ENCODE assay signal across 11 mouse cellular contexts in genomic region chr2:118790221-118790550, GRCm38 (mm10). TPM values are rescaled to one million over a fixed set of nuclear protein-coding genes. Genes with fewer than 3 reads are reported as not detected.
DNase-seq lines count a peak whose midpoint lies in the region; ATAC-seq and TF ChIP-seq lines count a peak whose summit lies in the region.
"Had no signal": no experiment of that assay in that cellular context is flagged by ENCODE, and none has a peak within 500 bp of the region (broad histone marks: within the 10 kb centered on the region; RNA-seq: fewer than 3 reads in every experiment).

No protein-coding gene starts in this region.

- H3K27ac ChIP-seq in heart, postnatal 0 days (ENCODE audit: low read depth): no peak overlapping the region
- no peak overlapping the region for H3K27ac ChIP-seq in embryonic facial prominence, embryonic 11.5 days (replicated peaks; ENCODE audit: low read depth, low read length)
- H3K27ac ChIP-seq in hindbrain, embryonic 16.5 days (ENCODE audit: low read depth, low read length): no peak overlapping the region
- no peak overlapping the region for H3K27ac ChIP-seq in midbrain, embryonic 14.5 days (replicated peaks; ENCODE audit: low read depth, low read length)

- WGBS in heart, postnatal 0 days: 55% methylated on average over 12 of the region's 12 CpGs
- WGBS in embryonic facial prominence, embryonic 11.5 days: 53% methylated on average over 12 of the region's 12 CpGs
- 51% methylated on average over 12 of the region's 12 CpGs for WGBS in hindbrain, embryonic 16.5 days
- 44% methylated on average over 12 of the region's 12 CpGs for WGBS in midbrain, embryonic 14.5 days

- no peak for TF ChIP-seq EP300 in heart, postnatal 0 days (IDR thresholded peaks at IDR 0.05; ENCODE audit: low read depth)

- peak overlapping the region; percentile 23 for H3K4me3 ChIP-seq in heart, postnatal 0 days (ENCODE audit: low read depth, low read length)
- H3K4me3 ChIP-seq in embryonic facial prominence, embryonic 11.5 days (ENCODE audit: low read depth, low read length): no peak overlapping the region
- H3K4me3 ChIP-seq in hindbrain, embryonic 16.5 days (ENCODE audit: low read length): no peak overlapping the region
- H3K4me3 ChIP-seq in midbrain, embryonic 14.5 days (replicated peaks; ENCODE audit: low read depth, low read length): no peak overlapping the region

- no peaks in the 10 kb centered on the region for H3K27me3 ChIP-seq in heart, postnatal 0 days (ENCODE audit: control insufficient read depth, insufficient read depth, low read length)
- H3K27me3 ChIP-seq in embryonic facial prominence, embryonic 11.5 days (ENCODE audit: control insufficient read depth, insufficient read depth, low read length): no peaks in the 10 kb centered on the region
- no peaks in the 10 kb centered on the region for H3K27me3 ChIP-seq in hindbrain, embryonic 16.5 days (replicated peaks; ENCODE audit: control insufficient read depth, insufficient read depth, low read length)
- H3K27me3 ChIP-seq in midbrain, embryonic 14.5 days (ENCODE audit: control insufficient read depth, insufficient read depth, low read length): no peaks in the 10 kb centered on the region

- peaks cover 7% of the 10 kb centered on the region for H3K4me1 ChIP-seq in heart, postnatal 0 days (ENCODE audit: control insufficient read depth, insufficient read depth)
- H3K4me1 ChIP-seq in embryonic facial prominence, embryonic 11.5 days (ENCODE audit: control insufficient read depth, insufficient read depth, low read length): no peaks in the 10 kb centered on the region
- no peaks in the 10 kb centered on the region; the same call in none of the 2 replicates for H3K4me1 ChIP-seq in hindbrain, embryonic 16.5 days (ENCODE audit: control insufficient read depth, insufficient read depth, low read depth, low read length)
- H3K4me1 ChIP-seq in midbrain, embryonic 14.5 days (ENCODE audit: control insufficient read depth, insufficient read depth, low read length): no peaks in the 10 kb centered on the region

- intact Hi-C loops in left cerebral cortex, postnatal 36 days (cut with DNase I): no loop called here

- DNase-seq in heart, postnatal 0 days (ENCODE audit: low spot score): no peak
- DNase-seq in heart, adult 9 months (ENCODE audit: low spot score in 2 of 2): no peak
- DNase-seq in embryonic facial prominence, embryonic 11.5 days (ENCODE audit: low spot score): no peak
- DNase-seq in midbrain, embryonic 14.5 days: no peak
- no peak for DNase-seq in spleen, adult 12 weeks (ENCODE audit: low spot score)
- no peak for DNase-seq in left cerebral cortex, postnatal 36 days (ENCODE audit: low spot score in 2 of 2)

- H3K4me2 ChIP-seq in heart, postnatal 0 days (ENCODE audit: low read depth, low read length): peak overlapping the region; percentile 56
- peak overlapping the region; percentile 7; the same call in 1 of the 2 replicates for H3K4me2 ChIP-seq in embryonic facial prominence, embryonic 11.5 days (ENCODE audit: low read depth, low read length)
- peak overlapping the region; percentile 37 for H3K4me2 ChIP-seq in hindbrain, embryonic 16.5 days (ENCODE audit: low read length)
- H3K4me2 ChIP-seq in midbrain, embryonic 14.5 days (ENCODE audit: low read length): peak overlapping the region; percentile 6; the same call in 1 of the 2 replicates

- no peak for TF ChIP-seq CTCF in heart, postnatal 0 days (IDR thresholded peaks at IDR 0.05; ENCODE audit: low read depth)

- H3K9ac ChIP-seq in heart, postnatal 0 days (replicated peaks; ENCODE audit: low read depth, low read length): no peak overlapping the region
- no peak overlapping the region for H3K9ac ChIP-seq in embryonic facial prominence, embryonic 11.5 days (replicated peaks; ENCODE audit: low read length)
- H3K9ac ChIP-seq in hindbrain, embryonic 16.5 days (ENCODE audit: low read depth, low read length): no peak overlapping the region
- no peak overlapping the region for H3K9ac ChIP-seq in midbrain, embryonic 14.5 days (replicated peaks; ENCODE audit: low read length)

- no peak for ATAC-seq in heart, postnatal 0 days (ENCODE audit: insufficient read depth, low read depth)
- no peak; the same call in 1 of the 2 replicates for ATAC-seq in embryonic facial prominence, embryonic 11.5 days (replicated peaks; ENCODE audit: insufficient number of reproducible peaks, low FRiP score, low TSS enrichment, low read depth)
- peak; percentile 53 for ATAC-seq in hindbrain, embryonic 16.5 days
- ATAC-seq in midbrain, embryonic 14.5 days (ENCODE audit: low FRiP score, low TSS enrichment): no peak
- no peak for ATAC-seq in inflammation-experienced regulatory T-cells, adult 6 months

- no peaks in the 10 kb centered on the region for H3K36me3 ChIP-seq in heart, postnatal 0 days (replicated peaks; ENCODE audit: control insufficient read depth, insufficient read depth, low read length)
- no peaks in the 10 kb centered on the region for H3K36me3 ChIP-seq in embryonic facial prominence, embryonic 11.5 days (replicated peaks; ENCODE audit: control insufficient read depth, insufficient read depth, low read depth, low read length)
- H3K36me3 ChIP-seq in hindbrain, embryonic 16.5 days (ENCODE audit: control insufficient read depth, insufficient read depth, low read length): peaks cover 35% of the 10 kb centered on the region
- peaks cover 65% of the 10 kb centered on the region for H3K36me3 ChIP-seq in midbrain, embryonic 14.5 days (ENCODE audit: control insufficient read depth, insufficient read depth, low read length)
- H3K36me3 ChIP-seq: G1E had no signal

- H3K9me3 ChIP-seq in heart, postnatal 0 days (replicated peaks; ENCODE audit: control insufficient read depth, low read length): no peaks in the 10 kb centered on the region
- H3K9me3 ChIP-seq in embryonic facial prominence, embryonic 11.5 days (replicated peaks; ENCODE audit: control insufficient read depth, low read length): no peaks in the 10 kb centered on the region
- no peaks in the 10 kb centered on the region for H3K9me3 ChIP-seq in hindbrain, embryonic 16.5 days (ENCODE audit: control insufficient read depth, low read length)
- H3K9me3 ChIP-seq in midbrain, embryonic 14.5 days (ENCODE audit: control insufficient read depth, low read length): no peaks in the 10 kb centered on the region
- H3K9me3 ChIP-seq: G1E had no signal

RNA-seq across cellular contexts. Expression of gene Disp2, which starts 10.7 kb away (rescaled TPM):
- total RNA-seq in heart, postnatal 0 days (2014; rRNA removed; ENCODE audit: low replicate concordance): 0.19 and 0.38 TPM in 2 replicates
- polyA plus RNA-seq in heart, postnatal 0 days (2015; fragmentation: Nextera tagmentation; extraction: Ambion mirVana): 0.03 and 0.07 TPM in 2 replicates
- 1.5 and 1.8 TPM in 2 replicates for polyA plus RNA-seq in embryonic facial prominence, embryonic 11.5 days (2014; fragmentation: Nextera tagmentation; extraction: Ambion mirVana)
- polyA plus RNA-seq in hindbrain, embryonic 16.5 days (2015; fragmentation: Nextera tagmentation; extraction: Ambion mirVana): 82.9 and 87.0 TPM in 2 replicates
- polyA plus RNA-seq in midbrain, embryonic 14.5 days (2014; fragmentation: Nextera tagmentation; extraction: Ambion mirVana): 49.8 and 50.4 TPM in 2 replicates
- polyA plus RNA-seq in inflammation-experienced regulatory T-cells, adult 6 months (2017; shearing (Covaris generic)): not detected
- 100 to 1,000 TPM; 187 to 192 TPM for total RNA-seq in left cerebral cortex, postnatal 36 days (2021)
- total RNA-seq: megakaryocyte-erythroid progenitor cell, adult 5-6 weeks had no signal

RNA-seq across cellular contexts. Expression of gene Phgr1, which starts 17.6 kb away (rescaled TPM):
- total RNA-seq in heart, postnatal 0 days (2014; rRNA removed; ENCODE audit: low replicate concordance): not detected in 2 replicates
- not detected in 2 replicates for polyA plus RNA-seq in heart, postnatal 0 days (2015; fragmentation: Nextera tagmentation; extraction: Ambion mirVana)
- polyA plus RNA-seq in embryonic facial prominence, embryonic 11.5 days (2014; fragmentation: Nextera tagmentation; extraction: Ambion mirVana): not detected in 2 replicates
- not detected in 2 replicates for polyA plus RNA-seq in hindbrain, embryonic 16.5 days (2015; fragmentation: Nextera tagmentation; extraction: Ambion mirVana)
- polyA plus RNA-seq in midbrain, embryonic 14.5 days (2014; fragmentation: Nextera tagmentation; extraction: Ambion mirVana): not detected in 2 replicates
- polyA plus RNA-seq in inflammation-experienced regulatory T-cells, adult 6 months (2017; shearing (Covaris generic)): not detected
- not detected for total RNA-seq in left cerebral cortex, postnatal 36 days (2021)
- total RNA-seq: G1E; heart, postnatal 36 days; megakaryocyte-erythroid progenitor cell, adult 5-6 weeks had no signal
- polyA plus RNA-seq: G1E had no signal

RNA-seq across cellular contexts. Expression of gene Knstrn, which starts 23.6 kb away (rescaled TPM):
- total RNA-seq in heart, postnatal 0 days (2014; rRNA removed; ENCODE audit: low replicate concordance): 19.8 and 28.0 TPM in 2 replicates
- polyA plus RNA-seq in heart, postnatal 0 days (2015; fragmentation: Nextera tagmentation; extraction: Ambion mirVana): 36.4 and 39.9 TPM in 2 replicates
- 176 and 195 TPM in 2 replicates for polyA plus RNA-seq in embryonic facial prominence, embryonic 11.5 days (2014; fragmentation: Nextera tagmentation; extraction: Ambion mirVana)
- polyA plus RNA-seq in hindbrain, embryonic 16.5 days (2015; fragmentation: Nextera tagmentation; extraction: Ambion mirVana): 22.0 and 22.5 TPM in 2 replicates
- 17.8 and 32.5 TPM in 2 replicates for polyA plus RNA-seq in midbrain, embryonic 14.5 days (2014; fragmentation: Nextera tagmentation; extraction: Ambion mirVana)
- polyA plus RNA-seq in inflammation-experienced regulatory T-cells, adult 6 months (2017; shearing (Covaris generic)): 10 to 100 TPM; 11.9 to 73.4 (median 13.7) TPM
- 1 to 10 TPM; 1.2 to 1.6 TPM for total RNA-seq in left cerebral cortex, postnatal 36 days (2021)

RNA-seq across cellular contexts. Expression of gene Ccdc9b, which starts 27.7 kb away (rescaled TPM):
- total RNA-seq in heart, postnatal 0 days (2014; rRNA removed; ENCODE audit: low replicate concordance): 5.7 and 6.8 TPM in 2 replicates
- 3.3 and 3.4 TPM in 2 replicates for polyA plus RNA-seq in heart, postnatal 0 days (2015; fragmentation: Nextera tagmentation; extraction: Ambion mirVana)
- polyA plus RNA-seq in embryonic facial prominence, embryonic 11.5 days (2014; fragmentation: Nextera tagmentation; extraction: Ambion mirVana): 0.52 and 0.66 TPM in 2 replicates
- 1.0 and 1.3 TPM in 2 replicates for polyA plus RNA-seq in hindbrain, embryonic 16.5 days (2015; fragmentation: Nextera tagmentation; extraction: Ambion mirVana)
- polyA plus RNA-seq in midbrain, embryonic 14.5 days (2014; fragmentation: Nextera tagmentation; extraction: Ambion mirVana): 0.59 and 0.73 TPM in 2 replicates
- polyA plus RNA-seq in inflammation-experienced regulatory T-cells, adult 6 months (2017; shearing (Covaris generic)): under 1 TPM in 2 of 3 experiments, not detected in 1; 0.16 to 0.30 TPM
- 1 to 10 TPM; 4.8 to 5.5 TPM for total RNA-seq in left cerebral cortex, postnatal 36 days (2021)
- polyA plus RNA-seq: G1E had no signal

RNA-seq across cellular contexts. Expression of gene Inafm2, which starts 44.6 kb away (rescaled TPM):
- 39.4 and 44.2 TPM in 2 replicates for total RNA-seq in heart, postnatal 0 days (2014; rRNA removed; ENCODE audit: low replicate concordance)
- polyA plus RNA-seq in heart, postnatal 0 days (2015; fragmentation: Nextera tagmentation; extraction: Ambion mirVana): 39.9 and 48.4 TPM in 2 replicates
- 22.8 and 25.8 TPM in 2 replicates for polyA plus RNA-seq in embryonic facial prominence, embryonic 11.5 days (2014; fragmentation: Nextera tagmentation; extraction: Ambion mirVana)
- 20.2 and 20.4 TPM in 2 replicates for polyA plus RNA-seq in hindbrain, embryonic 16.5 days (2015; fragmentation: Nextera tagmentation; extraction: Ambion mirVana)
- 25.2 and 30.8 TPM in 2 replicates for polyA plus RNA-seq in midbrain, embryonic 14.5 days (2014; fragmentation: Nextera tagmentation; extraction: Ambion mirVana)
- 10 to 100 TPM; 28.1 to 40.7 (median 28.2) TPM for polyA plus RNA-seq in inflammation-experienced regulatory T-cells, adult 6 months (2017; shearing (Covaris generic))
- 10 to 100 TPM; 41.5 to 43.0 TPM for total RNA-seq in left cerebral cortex, postnatal 36 days (2021)

Comparison
In these comparisons a context has a peak if more than half of its experiments do, and no peak if none do; other contexts are left out.
1. H3K4me2 ChIP-seq: peak in every context shown above with its lines; median percentile 56 in heart, postnatal 0 days; 37 in hindbrain, embryonic 16.5 days; 7 in embryonic facial prominence, embryonic 11.5 days; 6 in midbrain, embryonic 14.5 days.
2. RNA of gene Disp2, which starts 10.7 kb away (polyA plus RNA-seq): 82.9 to 87.0 TPM in hindbrain, embryonic 16.5 days and 49.8 to 50.4 TPM in midbrain, embryonic 14.5 days; 1.5 to 1.8 TPM in embryonic facial prominence, embryonic 11.5 days, 0.03 to 0.07 TPM in heart, postnatal 0 days and not detected in inflammation-experienced regulatory T-cells, adult 6 months; every median in the first group is over 10 times any median in the second.